Mouse (Mus musculus): Measurements from ENCODE around the gene Gla. TPM values are rescaled to one million over a fixed set of nuclear protein-coding genes. Genes with fewer than 3 reads are reported as not detected.

Gene Gla
- polyA plus RNA-seq, 1 experiment from 2014 or later = 6.6 TPM

DNA sequence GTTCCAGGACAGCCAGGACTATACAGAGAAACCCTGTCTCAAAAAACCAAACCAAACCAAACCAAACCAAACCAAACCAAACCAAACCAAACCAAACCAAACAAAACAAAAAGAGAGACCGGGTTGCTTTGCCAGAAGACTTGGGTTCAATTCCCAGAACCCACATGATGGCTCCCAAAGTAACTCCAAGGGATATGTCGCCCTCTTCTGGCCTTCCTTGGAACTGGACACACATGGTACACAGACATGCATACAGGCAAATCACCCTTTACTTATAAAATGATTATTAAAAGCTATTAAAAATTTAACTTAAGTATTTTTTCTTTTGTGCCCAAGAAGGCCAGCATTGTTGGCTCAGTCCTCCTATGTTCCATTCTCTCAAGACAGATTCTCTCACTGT lies 13.4 kb upstream of the Gla start:
- WGBS = 55% methylated on average over 2 of the region's 2 CpGs
- Histone ChIP-seq H3K4me1 (no peaks in the 10 kb centered on the region), H3K27ac (no peak overlapping the region), H3K4me3 (no peak overlapping the region), H3K36me3 (no peaks in the 10 kb centered on the region), H3K9me3 (no peaks in the 10 kb centered on the region), H3K27me3 (ENCODE audit: insufficient read depth, poor library complexity, severe bottlenecking) (no peaks in the 10 kb centered on the region; the same call in 1 of the 2 replicates)
- no peak for DNase-seq (ENCODE audit: low spot score)

DNA sequence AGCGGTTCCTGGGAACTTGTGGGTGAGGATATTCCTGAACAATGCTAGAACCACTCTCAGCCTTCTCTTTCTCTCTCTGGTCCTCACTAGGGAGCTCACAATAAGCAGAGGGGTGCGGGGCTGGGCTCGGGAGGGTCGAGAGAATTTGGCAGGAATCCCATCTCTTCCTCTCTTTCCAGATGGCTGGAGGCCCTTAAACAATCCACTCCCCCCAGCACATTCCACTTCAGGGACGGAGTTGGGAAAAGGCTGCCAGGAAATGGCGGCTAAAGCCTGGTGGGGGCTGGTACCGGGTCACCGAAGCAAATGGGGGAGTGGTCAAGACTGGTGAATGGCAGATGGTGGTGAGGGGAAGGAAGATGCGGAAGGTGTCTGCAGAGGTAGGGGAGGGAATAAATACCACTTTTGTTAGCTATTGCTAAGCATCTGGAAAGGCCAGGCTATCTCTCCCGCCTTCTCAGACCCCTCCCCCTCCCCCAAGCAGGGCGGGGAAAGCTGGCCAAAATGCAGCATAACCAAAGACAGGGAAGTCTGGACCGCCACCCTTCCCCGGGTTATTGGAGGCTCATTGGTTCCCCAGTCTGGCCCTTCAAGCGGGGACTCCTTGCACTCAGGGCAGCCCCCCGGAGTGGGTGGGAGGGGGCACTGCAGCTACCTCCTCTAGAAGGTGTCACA lies 11.5 kb upstream of the Gla start:
- H3K4me1 ChIP-seq = no peaks in the 10 kb centered on the region
- peak overlapping the region; percentile 52 for H3K4me3 ChIP-seq
- no peaks in the 10 kb centered on the region for H3K9me3 ChIP-seq
- no peaks in the 10 kb centered on the region for H3K27me3 ChIP-seq (ENCODE audit: insufficient read depth, poor library complexity, severe bottlenecking)
- 15% methylated on average over 15 of the region's 15 CpGs for WGBS
- H3K27ac ChIP-seq = peak overlapping the region; percentile 86
- peak; percentile 88 for DNase-seq (ENCODE audit: low spot score)
- H3K36me3 ChIP-seq = peaks cover 1% of the 10 kb centered on the region; the same call in 1 of the 2 replicates

DNA sequence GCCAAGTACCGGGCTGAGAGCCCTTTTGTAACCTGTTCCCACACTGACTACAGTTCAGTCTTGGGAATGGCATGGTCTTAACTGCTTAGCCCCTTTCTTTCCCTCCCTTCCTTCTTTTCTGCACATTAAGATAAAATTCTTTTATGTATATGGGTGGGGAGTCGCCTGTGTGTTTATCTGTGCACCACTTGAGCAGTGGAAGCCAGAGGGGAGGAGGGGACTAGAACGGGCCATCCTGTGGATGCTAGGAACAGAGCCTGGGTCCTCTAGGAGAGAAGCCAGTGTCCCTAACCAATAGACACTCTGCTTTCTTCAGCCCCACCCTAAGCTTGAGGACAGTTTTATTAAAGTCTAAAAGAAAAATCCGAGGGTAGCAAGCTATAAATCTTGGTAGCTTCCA lies 10.1 kb upstream of the Gla start:
- Histone ChIP-seq H3K9me3 (no peaks in the 10 kb centered on the region), H3K36me3 (peaks cover 6% of the 10 kb centered on the region; the same call in 1 of the 2 replicates), H3K27ac (no peak overlapping the region), H3K4me1 (no peaks in the 10 kb centered on the region), H3K4me3 (no peak overlapping the region), H3K27me3 (ENCODE audit: insufficient read depth, poor library complexity, severe bottlenecking) (no peaks in the 10 kb centered on the region)
- WGBS = 80% methylated on average over 4 of the region's 4 CpGs
- DNase-seq (ENCODE audit: low spot score) = no peak

DNA sequence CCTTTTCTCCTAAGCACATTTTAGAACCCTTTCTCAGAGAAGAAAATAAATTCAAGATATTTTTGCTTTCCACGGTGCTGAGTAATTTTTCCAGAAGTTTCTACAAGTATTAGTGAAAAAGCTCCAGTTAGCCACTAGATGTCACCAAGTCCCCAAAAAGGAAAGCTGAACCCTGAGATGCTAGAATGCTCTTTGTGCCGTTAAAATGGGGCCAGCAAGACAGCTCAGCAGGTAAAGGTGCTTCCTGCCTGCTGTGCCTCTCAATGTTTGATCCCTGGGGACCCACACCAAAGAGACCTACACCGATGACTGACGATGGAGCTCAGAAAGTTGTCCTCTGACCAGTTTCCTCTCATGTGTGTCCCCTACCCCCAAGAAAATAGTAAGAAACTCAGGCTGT lies 8.5 kb upstream of the Gla start:
- DNase-seq (ENCODE audit: low spot score) = no peak
- Histone ChIP-seq H3K4me3 (no peak overlapping the region), H3K4me1 (no peaks in the 10 kb centered on the region), H3K27me3 (ENCODE audit: insufficient read depth, poor library complexity, severe bottlenecking) (no peaks in the 10 kb centered on the region), H3K9me3 (no peaks in the 10 kb centered on the region), H3K36me3 (peaks cover 7% of the 10 kb centered on the region; the same call in 1 of the 2 replicates), H3K27ac (no peak overlapping the region)
- WGBS = 41% methylated on average over 4 of the region's 4 CpGs

DNA sequence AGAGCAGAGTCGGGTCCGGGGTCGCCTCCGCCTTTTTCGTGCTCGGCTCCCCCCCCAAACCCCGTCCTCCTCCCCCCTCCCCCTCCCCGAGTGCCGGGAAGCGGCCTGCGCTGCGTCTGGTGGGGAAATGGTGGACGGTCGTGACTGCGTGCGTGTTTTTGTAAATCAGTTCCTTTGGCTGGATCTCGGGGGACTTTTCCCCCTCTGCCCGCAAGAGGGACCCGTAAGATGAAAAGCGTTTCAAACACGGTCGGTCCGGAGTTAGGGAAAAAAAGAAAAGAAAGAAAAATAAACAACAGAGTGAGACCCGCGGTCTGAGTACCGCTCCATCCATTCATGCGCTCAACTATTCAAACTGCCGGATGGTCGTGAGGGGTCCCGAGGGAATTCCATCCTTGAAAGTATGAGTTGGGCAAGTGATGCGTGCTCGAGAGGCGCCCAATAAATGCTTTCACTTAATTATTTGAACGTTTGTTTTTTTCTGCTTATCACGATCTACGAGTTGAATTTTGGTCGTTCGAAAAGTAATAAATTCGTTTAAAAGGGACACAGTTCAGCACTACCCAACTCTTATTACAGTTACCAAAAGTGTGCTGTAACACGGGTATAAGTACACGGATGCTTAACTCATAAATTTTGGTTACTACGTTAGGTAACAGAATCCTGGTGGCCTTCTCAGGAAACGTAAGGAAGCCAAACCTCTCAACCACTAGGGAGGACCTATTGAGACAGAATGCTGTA lies 625 bp upstream of the Gla start:
- WGBS = 13% methylated on average over 40 of the region's 43 CpGs
- no peaks in the 10 kb centered on the region for H3K27me3 ChIP-seq (ENCODE audit: insufficient read depth, poor library complexity, severe bottlenecking)
- peaks cover 2% of the 10 kb centered on the region; the same call in 1 of the 2 replicates for H3K4me1 ChIP-seq
- H3K4me3 ChIP-seq = peak overlapping the region; percentile 64
- H3K27ac ChIP-seq = peak overlapping the region; percentile 91
- DNase-seq (ENCODE audit: low spot score) = no peak
- H3K36me3 ChIP-seq = peaks cover 9% of the 10 kb centered on the region
- H3K9me3 ChIP-seq = no peaks in the 10 kb centered on the region

DNA sequence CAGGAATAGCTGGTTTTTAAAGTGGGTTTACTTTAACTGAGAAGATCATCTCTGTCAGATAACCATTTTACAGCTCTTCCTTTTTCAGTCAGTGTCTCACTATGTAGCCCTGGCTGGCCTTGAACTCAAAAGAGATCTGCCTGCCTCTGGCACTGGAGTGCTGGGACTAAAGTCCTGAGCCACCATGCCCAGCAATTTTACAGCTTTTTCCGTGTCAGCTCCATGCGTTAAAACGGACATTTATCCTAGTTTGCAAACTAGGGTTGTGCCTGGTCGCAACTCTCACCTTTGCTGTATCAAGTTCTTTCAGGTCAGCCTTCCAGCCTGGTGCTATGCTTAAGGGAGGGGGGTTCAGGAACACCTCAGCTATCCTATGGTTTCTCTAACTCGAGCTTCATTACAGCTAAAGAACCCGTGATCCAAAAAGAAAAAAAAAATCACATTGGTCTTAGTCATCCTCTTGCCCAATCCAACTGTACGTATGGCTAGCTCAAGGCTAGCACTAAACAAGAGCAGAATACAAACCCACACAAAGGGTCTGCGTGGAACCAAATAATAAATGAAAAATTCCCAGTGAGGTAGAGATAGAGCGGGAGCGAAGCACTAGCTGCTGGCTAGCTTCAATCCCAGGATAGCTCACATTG lies 881 bp downstream of the Gla start:
- H3K36me3 ChIP-seq = peaks cover 7% of the 10 kb centered on the region
- WGBS = 35% methylated on average over 10 of the region's 10 CpGs
- DNase-seq (ENCODE audit: low spot score) = no peak
- H3K27ac ChIP-seq = peak overlapping the region; percentile 91
- no peaks in the 10 kb centered on the region for H3K9me3 ChIP-seq
- peaks cover 2% of the 10 kb centered on the region; the same call in 1 of the 2 replicates for H3K4me1 ChIP-seq
- peak overlapping the region; percentile 64 for H3K4me3 ChIP-seq
- no peaks in the 10 kb centered on the region for H3K27me3 ChIP-seq (ENCODE audit: insufficient read depth, poor library complexity, severe bottlenecking)

DNA sequence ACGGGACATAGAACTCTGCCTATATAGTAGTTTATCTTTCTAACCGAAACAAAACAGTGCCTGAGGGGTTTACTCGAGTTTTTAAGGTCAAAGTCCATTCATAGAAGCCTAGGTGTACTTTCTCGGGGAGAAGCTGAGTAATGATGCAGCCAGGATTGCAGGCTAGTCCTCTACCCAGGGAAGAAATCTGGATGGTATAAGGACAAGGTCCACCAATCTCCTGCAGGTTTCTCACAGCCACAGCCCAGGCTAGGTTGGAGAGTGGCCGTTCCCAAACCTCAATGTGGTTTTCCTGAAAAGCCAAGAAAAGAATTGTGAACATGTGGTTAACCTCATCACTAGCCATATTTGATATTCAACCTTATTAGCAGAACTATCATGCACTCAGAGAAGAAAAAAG lies 11.1 kb downstream of the Gla start:
- 62% methylated on average over 5 of the region's 5 CpGs for WGBS

DNA sequence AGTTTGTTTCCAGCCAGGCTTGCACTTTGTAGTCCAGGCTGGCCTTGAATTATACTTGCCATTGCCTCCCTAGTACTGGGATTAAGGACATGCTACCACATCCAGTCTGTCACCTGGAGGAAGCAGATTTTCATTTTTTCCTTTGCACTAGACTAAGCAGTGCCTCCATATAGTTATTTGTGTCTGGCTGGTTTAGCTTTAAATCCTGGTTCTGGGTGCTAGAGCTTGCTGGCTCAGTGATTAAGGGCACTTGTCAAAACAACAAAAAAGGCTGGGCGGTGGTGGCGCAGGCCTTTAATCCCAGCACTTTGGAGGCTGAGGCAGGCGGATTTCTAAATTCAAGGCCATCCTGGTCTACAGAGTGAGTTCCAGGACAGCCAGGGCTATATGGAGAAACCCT lies 11.9 kb downstream of the Gla start:
- Histone ChIP-seq H3K27ac (no peak overlapping the region), H3K4me1 (no peaks in the 10 kb centered on the region), H3K9me3 (no peaks in the 10 kb centered on the region), H3K27me3 (ENCODE audit: insufficient read depth, poor library complexity, severe bottlenecking) (no peaks in the 10 kb centered on the region), H3K4me3 (no peak overlapping the region), H3K36me3 (peaks cover 7% of the 10 kb centered on the region)
- no peak for DNase-seq (ENCODE audit: low spot score)
- WGBS = 89% methylated on average over 3 of the region's 3 CpGs

More for the DNA sequence above, 11.1 kb downstream of the Gla start:
- no peaks in the 10 kb centered on the region for H3K27me3 ChIP-seq (ENCODE audit: insufficient read depth, poor library complexity, severe bottlenecking)
- no peak overlapping the region for H3K27ac ChIP-seq
- no peaks in the 10 kb centered on the region for H3K4me1 ChIP-seq
- no peak overlapping the region for H3K4me3 ChIP-seq
- peaks cover 7% of the 10 kb centered on the region for H3K36me3 ChIP-seq
- H3K9me3 ChIP-seq = no peaks in the 10 kb centered on the region
- no peak for DNase-seq (ENCODE audit: low spot score)

DNA sequence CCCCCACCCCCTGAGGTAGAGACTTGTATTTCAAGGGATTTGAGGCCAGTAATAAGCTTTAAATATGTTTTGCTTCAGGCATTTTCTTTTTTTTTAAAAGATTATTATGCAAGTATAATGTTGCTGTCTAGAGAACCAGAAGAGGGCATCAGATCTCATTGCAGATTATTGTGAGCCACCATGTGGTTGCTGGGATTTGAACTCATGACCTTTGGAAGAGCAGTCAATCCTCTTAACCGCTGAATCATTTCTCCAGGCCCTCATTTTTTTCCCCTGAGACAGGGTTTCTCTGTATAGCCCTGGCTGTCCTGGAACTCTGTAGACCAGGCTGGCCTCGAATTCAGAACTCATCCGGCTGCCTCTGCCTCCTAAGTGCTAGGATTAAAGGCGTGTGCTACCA lies 12.7 kb downstream of the Gla start:
- WGBS = 81% methylated on average over 4 of the region's 4 CpGs
- Histone ChIP-seq H3K4me1 (no peaks in the 10 kb centered on the region), H3K9me3 (no peaks in the 10 kb centered on the region), H3K36me3 (peaks cover 7% of the 10 kb centered on the region), H3K4me3 (no peak overlapping the region), H3K27me3 (ENCODE audit: insufficient read depth, poor library complexity, severe bottlenecking) (no peaks in the 10 kb centered on the region), H3K27ac (no peak overlapping the region)
- no peak for DNase-seq (ENCODE audit: low spot score)

DNA sequence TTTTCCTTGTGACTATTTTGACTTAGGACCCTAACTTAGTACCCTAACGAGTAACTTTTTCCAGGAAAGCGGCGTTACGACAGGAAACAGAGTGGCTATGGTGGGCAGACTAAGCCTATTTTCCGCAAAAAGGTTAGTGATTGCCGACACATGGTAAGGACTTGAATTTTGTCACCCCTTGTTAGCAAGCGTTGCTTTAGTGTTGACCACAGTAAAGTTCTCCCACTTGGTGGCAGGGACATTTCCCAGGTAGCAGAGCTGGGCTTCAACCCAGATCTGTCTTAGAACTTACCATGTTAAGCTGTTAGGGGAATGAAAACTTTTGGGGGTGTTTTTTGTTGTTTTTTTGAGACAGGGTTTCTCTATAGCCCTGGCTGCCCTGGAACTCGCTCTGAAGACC lies 14.5 kb downstream of the Gla start:
- Histone ChIP-seq H3K27me3 (ENCODE audit: insufficient read depth, poor library complexity, severe bottlenecking) (no peaks in the 10 kb centered on the region), H3K4me3 (peak overlapping the region; percentile 66), H3K9me3 (no peaks in the 10 kb centered on the region), H3K36me3 (peaks cover 7% of the 10 kb centered on the region), H3K4me1 (no peaks in the 10 kb centered on the region), H3K27ac (peak overlapping the region; percentile 87)
- WGBS = 39% methylated on average over 8 of the region's 8 CpGs
- DNase-seq (ENCODE audit: low spot score) = no peak

DNA sequence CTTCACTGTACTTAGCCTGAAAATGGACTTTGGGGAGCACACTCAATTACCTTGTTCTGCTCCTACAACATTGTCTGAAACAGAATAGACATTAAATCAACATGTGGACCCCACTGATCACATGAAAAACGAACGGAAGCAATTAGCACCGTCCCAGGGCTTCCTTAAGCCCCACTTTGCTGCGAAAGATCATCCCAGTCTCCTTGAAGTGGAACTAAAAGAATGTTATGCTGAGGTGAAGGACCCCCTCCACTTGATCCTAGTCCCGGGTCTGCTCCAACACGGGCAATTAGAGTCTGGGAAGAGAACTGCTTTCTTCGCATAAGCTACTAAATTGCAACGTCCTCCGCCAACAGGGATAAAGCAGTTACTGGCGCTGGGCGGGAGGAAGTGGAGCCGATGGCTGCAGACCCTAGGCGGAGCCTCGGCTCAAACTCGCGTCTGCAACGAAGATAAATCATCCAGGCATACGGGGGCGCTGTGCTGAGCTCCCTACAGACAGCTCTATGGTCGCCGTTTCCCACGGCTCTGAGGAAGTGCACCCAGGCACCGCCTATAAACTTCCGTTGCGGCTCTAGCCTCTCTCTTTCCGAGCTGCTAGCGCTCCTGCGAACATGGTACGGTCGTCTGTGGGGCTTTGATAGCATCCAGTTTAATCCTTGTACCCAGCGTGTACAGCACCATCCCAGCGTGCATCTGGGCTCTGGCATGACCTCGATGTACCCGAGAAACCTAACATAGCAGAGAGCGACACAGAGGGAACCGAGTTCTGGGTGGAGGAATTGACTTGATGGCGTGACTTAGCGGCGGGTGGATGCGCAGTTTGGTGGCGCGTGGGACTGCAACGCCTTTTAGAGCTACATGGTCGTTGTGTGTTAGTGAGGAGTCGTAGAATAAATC lies 15.6 kb downstream of the Gla start, which contains the start of gene Rpl36a:
Rpl36a (plus strand) TSS at position 552 of the 900 bp plus-strand sequence.
- no peaks in the 10 kb centered on the region for H3K27me3 ChIP-seq (ENCODE audit: insufficient read depth, poor library complexity, severe bottlenecking)
- H3K9me3 ChIP-seq = no peaks in the 10 kb centered on the region
- peak; percentile 95 for DNase-seq (ENCODE audit: low spot score)
- WGBS = 15% methylated on average over 45 of the region's 45 CpGs
- peak within 1 kb of the TSS; percentile 87 for H3K27ac ChIP-seq
- peak within 1 kb of the TSS; percentile 66 for H3K4me3 ChIP-seq
- no peaks in the 10 kb centered on the region for H3K4me1 ChIP-seq
- peaks cover 7% of the 10 kb centered on the region for H3K36me3 ChIP-seq

DNA sequence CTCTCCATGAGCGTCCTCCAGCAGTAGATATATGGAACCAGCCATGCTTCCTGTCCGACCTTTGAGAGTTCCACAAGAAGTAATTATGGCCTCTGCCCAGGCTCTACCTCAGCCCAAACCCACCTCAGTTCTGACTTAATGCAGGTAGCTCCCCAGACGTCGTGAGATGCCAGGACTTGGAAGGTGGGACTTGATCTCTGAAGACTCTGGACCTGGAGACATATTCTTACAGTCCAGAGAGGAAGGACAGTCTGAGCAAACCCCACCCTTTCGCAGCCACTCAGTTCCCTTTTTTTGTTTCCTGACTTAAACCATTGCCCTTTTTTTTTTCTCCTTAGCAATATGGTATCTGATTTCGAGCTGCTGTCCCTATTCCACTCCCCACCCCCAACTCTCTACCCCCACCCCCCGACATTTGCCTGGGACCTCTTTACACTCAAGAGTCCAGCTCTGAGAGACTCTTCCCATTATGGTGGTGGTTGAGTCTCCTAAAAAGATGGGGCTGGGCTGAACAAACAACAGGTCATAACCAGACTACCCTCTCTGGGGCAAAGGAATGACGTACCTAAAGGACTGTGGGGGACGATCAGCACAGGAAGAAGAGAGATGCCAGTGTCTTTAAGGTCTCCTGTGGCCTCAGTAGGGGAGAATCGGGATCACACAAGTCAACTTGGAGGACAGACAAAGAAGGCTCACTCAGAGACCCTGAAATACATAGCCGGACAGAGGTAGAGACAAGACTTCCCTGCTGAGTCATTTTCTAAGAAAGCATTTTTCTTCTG lies 17.8 kb downstream of the Gla start, which contains the start of gene Btk:
Btk (minus strand) TSS at position 683 of the 782 bp plus-strand sequence.
- no peaks in the 10 kb centered on the region for H3K4me1 ChIP-seq
- no peaks in the 10 kb centered on the region for H3K27me3 ChIP-seq (ENCODE audit: insufficient read depth, poor library complexity, severe bottlenecking)
- H3K36me3 ChIP-seq = no peaks in the 10 kb centered on the region; the same call in 1 of the 2 replicates
- no peaks in the 10 kb centered on the region for H3K9me3 ChIP-seq
- H3K4me3 ChIP-seq = no peak within 1 kb of the TSS
- WGBS = 77% methylated on average over 11 of the region's 11 CpGs
- no peak for DNase-seq (ENCODE audit: low spot score)
- H3K27ac ChIP-seq = no peak within 1 kb of the TSS
